Mouse (Mus musculus) liver, embryonic 15.5 days (tissue): ENCODE data around the gene Fgfr2. TPM values are rescaled to one million over a fixed set of nuclear protein-coding genes. Genes with fewer than 3 reads are reported as not detected.

Experiments used
- ATAC-seq: fragments of 200-750 bp; cut with Nextera tagmentation; 2 replicates; pipeline ENCODE4 v1.8.0; 2017; ENCODE audit warnings: moderate number of reproducible peaks, mild to moderate bottlenecking, moderate library complexity; ENCODE audit not compliant: insufficient read depth
- H3K27ac ChIP-seq: fragments of 300-500 bp; sonication (generic); replicated peaks from 2 replicates; pipeline ENCODE4 v1.5.1; 2015; ENCODE audit warnings: mild to moderate bottlenecking, inconsistent platforms
- H3K27me3 ChIP-seq: fragments of 300-500 bp; sonication (generic); 2 replicates; pipeline ENCODE4 v1.6.1; 2015; ENCODE audit warnings: mild to moderate bottlenecking, inconsistent platforms
- H3K36me3 ChIP-seq: fragments of 300-500 bp; sonication (generic); replicated peaks from 2 replicates; pipeline ENCODE4 v1.6.1; 2015; ENCODE audit warnings: moderate library complexity, mild to moderate bottlenecking, inconsistent platforms
- H3K4me1 ChIP-seq: fragments of 300-500 bp; sonication (generic); replicated peaks from 2 replicates; pipeline ENCODE4 v1.6.1; 2015; ENCODE audit warnings: inconsistent platforms
- H3K4me2 ChIP-seq: fragments of 300-500 bp; sonication (generic); 2 replicates; pipeline ENCODE4 v1.6.1; 2015; ENCODE audit warnings: moderate library complexity, mild to moderate bottlenecking, inconsistent platforms
- H3K4me3 ChIP-seq: fragments of 300-500 bp; sonication (generic); replicated peaks from 2 replicates; pipeline ENCODE4 v1.5.1; 2015; ENCODE audit warnings: mild to moderate bottlenecking, inconsistent platforms
- H3K9ac ChIP-seq: fragments of 300-500 bp; sonication (generic); 2 replicates; pipeline ENCODE4 v1.6.1; 2015; ENCODE audit warnings: moderate library complexity, mild to moderate bottlenecking, inconsistent platforms
- H3K9me3 ChIP-seq: fragments of 300-500 bp; sonication (generic); replicated peaks from 2 replicates; pipeline ENCODE4 v1.6.1; 2016; ENCODE audit warnings: inconsistent platforms
- WGBS: fragments of 180-500 bp; shearing (Covaris S2); methylation state at CpG from one replicate; pipeline ENCODE4 v1.1.7; 2015; ENCODE audit warnings: mixed read lengths; ENCODE audit not compliant: insufficient replicate concordance; 5-methylcytosine and 5-hydroxymethylcytosine counted together
- polyA plus RNA-seq: library from polyadenylated mRNA; unstranded; fragments of >200 nt; fragmentation: Nextera tagmentation; extraction: Ambion mirVana; gene quantifications from 2 replicates; pipeline ENCODE4 v1.2.1, GENCODE M21; 2015

Gene Fgfr2
- polyA plus RNA-seq, 1 experiment from 2014 or later, result 10.5 TPM

DNA sequence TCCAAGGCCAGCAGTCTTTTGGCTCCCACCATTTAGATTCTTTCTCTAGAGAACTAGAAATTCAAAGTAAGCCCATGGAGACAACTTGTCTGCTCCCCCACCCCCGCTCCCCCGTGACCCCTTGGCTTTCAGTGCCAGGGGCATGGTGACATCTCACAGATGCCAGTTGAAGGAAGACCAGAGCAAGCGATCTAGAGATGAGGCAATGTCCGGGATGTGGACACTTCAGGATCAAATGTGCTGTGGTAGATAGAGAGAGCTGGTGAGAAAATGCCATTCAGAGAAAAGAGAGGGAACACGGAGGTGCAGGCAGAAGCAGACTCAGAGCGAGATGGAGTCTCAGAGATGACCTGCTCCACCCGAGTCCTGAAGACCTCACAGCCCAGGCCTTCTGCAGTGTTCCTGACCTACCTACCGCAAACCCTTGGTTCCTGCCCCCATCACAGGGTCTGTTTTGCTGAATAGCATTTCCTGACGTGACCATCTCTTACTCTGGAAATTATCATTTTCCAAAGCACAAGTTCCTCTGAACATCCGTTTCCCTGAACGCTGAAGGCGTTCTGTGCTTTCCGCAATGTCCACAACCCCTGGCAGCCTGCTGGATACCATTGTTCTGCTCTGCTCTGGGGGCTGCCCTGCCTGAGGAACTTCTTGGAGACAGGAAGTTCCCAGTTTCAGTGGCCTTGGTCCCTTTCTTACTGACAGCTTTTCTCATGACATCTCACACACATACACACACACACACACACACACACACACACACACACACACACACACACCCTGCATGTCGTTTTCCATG is 783.9 kb downstream of the Fgfr2 start:
- H3K4me1 ChIP-seq, result peaks cover 11% of the 10 kb centered on the region; the same call in 1 of the 2 replicates
- no peak overlapping the region for H3K4me2 ChIP-seq
- H3K9ac ChIP-seq, result no peak overlapping the region
- H3K4me3 ChIP-seq, result no peak overlapping the region
- WGBS, result 43% methylated on average over 14 of the region's 14 CpGs
- no peaks in the 10 kb centered on the region for H3K27me3 ChIP-seq
- H3K9me3 ChIP-seq, result no peaks in the 10 kb centered on the region
- H3K27ac ChIP-seq, result no peak overlapping the region
- peak; percentile 37; the same call in 1 of the 2 replicates for ATAC-seq
- H3K36me3 ChIP-seq, result no peaks in the 10 kb centered on the region

GRCm38 (mm10) chr7:132338350-132338749 is 784.8 kb downstream of the Fgfr2 start:
- ATAC-seq, result no peak
- Histone ChIP-seq H3K9me3 (no peaks in the 10 kb centered on the region), H3K36me3 (no peaks in the 10 kb centered on the region), H3K9ac (no peak overlapping the region), H3K27me3 (no peaks in the 10 kb centered on the region), H3K4me2 (no peak overlapping the region), H3K4me3 (no peak overlapping the region), H3K27ac (no peak overlapping the region), H3K4me1 (peaks cover 6% of the 10 kb centered on the region; the same call in 1 of the 2 replicates)
- WGBS, result 55% methylated on average over 6 of the region's 6 CpGs

DNA sequence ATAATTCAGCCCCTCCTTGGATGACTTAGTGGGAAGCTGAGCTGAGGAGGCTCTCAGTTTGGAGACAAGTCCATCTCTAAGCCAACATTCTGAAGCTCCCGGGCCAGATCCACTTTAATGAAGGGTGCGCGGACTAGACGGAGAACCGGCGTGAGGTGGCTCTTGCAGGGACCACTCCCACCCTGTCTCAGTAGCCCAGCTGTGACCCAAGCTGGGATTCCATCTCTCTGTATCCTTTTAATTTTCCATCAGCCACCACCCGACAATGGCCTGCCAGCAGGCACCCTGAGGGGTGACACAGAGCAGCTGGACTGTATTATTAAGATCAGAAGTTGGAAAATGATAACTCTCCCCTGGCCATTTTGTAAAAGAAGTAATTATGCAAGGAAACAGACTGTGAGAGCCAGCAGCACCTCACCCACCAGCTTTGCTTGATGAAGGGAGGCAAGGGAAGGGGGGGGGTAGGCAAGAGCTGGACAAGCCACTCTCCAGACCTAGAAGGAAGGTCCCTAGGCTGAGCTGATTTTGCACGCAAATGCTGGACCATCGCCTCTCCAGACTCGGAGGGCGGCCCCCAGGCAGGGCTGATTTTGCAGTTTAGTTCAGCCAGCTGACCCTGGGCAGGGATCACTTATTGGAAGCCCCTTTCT is 785.8 kb downstream of the Fgfr2 start:
- Histone ChIP-seq H3K4me1 (peaks cover 6% of the 10 kb centered on the region; the same call in 1 of the 2 replicates), H3K4me2 (no peak overlapping the region), H3K27ac (no peak overlapping the region), H3K36me3 (no peaks in the 10 kb centered on the region), H3K9me3 (no peaks in the 10 kb centered on the region), H3K4me3 (no peak overlapping the region), H3K9ac (no peak overlapping the region), H3K27me3 (no peaks in the 10 kb centered on the region)
- ATAC-seq, result no peak
- WGBS, result 74% methylated on average over 11 of the region's 11 CpGs

- peaks cover 6% of the 10 kb centered on the region; the same call in 1 of the 2 replicates for H3K4me1 ChIP-seq
- H3K4me3 ChIP-seq, result no peak overlapping the region
- H3K9me3 ChIP-seq, result no peaks in the 10 kb centered on the region
- 29% methylated on average over 3 of the region's 3 CpGs for WGBS
- no peaks in the 10 kb centered on the region for H3K36me3 ChIP-seq
- ATAC-seq, result no peak
- no peak overlapping the region; the same call in 1 of the 2 replicates for H3K27ac ChIP-seq
- no peak overlapping the region for H3K9ac ChIP-seq
- no peak overlapping the region for H3K4me2 ChIP-seq
- no peaks in the 10 kb centered on the region for H3K27me3 ChIP-seq
Measured at GRCm38 (mm10) chr7:132336781-132337180, 786.4 kb downstream of the Fgfr2 start.

- no peak overlapping the region for H3K4me2 ChIP-seq
- H3K9ac ChIP-seq, result no peak overlapping the region
- no peak for ATAC-seq
- WGBS, result 32% methylated on average over 4 of the region's 4 CpGs
- H3K4me1 ChIP-seq, result peaks cover 6% of the 10 kb centered on the region; the same call in 1 of the 2 replicates
- no peak overlapping the region for H3K4me3 ChIP-seq
- H3K27ac ChIP-seq, result no peak overlapping the region
- H3K9me3 ChIP-seq, result no peaks in the 10 kb centered on the region
- H3K27me3 ChIP-seq, result no peaks in the 10 kb centered on the region
- no peaks in the 10 kb centered on the region for H3K36me3 ChIP-seq
Measured at GRCm38 (mm10) chr7:132335367-132335766, 787.8 kb downstream of the Fgfr2 start.

GRCm38 (mm10) chr7:132333078-132333477 is 790.1 kb downstream of the Fgfr2 start:
- WGBS, result 17% methylated on average over 1 of the region's 1 CpGs
- H3K9me3 ChIP-seq, result no peaks in the 10 kb centered on the region
- no peak for ATAC-seq
- H3K36me3 ChIP-seq, result no peaks in the 10 kb centered on the region
- no peak overlapping the region for H3K4me2 ChIP-seq
- H3K4me1 ChIP-seq, result peaks cover 6% of the 10 kb centered on the region; the same call in 1 of the 2 replicates
- H3K27me3 ChIP-seq, result no peaks in the 10 kb centered on the region
- H3K9ac ChIP-seq, result no peak overlapping the region
- H3K4me3 ChIP-seq, result no peak overlapping the region
- no peak overlapping the region for H3K27ac ChIP-seq

DNA sequence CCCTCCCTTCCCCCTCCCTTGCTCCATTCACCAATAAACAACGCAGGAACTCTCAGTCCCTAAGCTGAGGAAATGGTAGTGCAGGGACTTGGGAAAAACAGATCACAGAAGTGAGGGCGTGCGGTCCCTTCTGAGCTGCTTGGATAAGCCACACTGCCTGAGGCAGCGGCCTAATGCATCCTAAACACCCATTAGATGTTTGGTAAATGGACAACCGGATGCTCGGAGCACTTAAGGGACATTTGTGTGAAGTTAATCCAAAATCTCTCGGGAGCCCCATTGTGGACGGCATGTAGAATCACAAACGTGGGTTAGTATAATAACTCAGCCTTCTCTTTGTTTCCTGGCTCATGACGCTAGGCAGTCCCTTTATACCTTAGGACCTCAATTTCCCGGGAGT is 791.0 kb downstream of the Fgfr2 start:
- H3K4me1 ChIP-seq, result 0 out of 2 replicates have a peak, but pooled peaks cover 5% of the 10 kb centered on the region
- no peak overlapping the region for H3K27ac ChIP-seq
- no peak overlapping the region for H3K4me3 ChIP-seq
- WGBS, result 61% methylated on average over 11 of the region's 11 CpGs
- H3K4me2 ChIP-seq, result no peak overlapping the region
- no peaks in the 10 kb centered on the region for H3K27me3 ChIP-seq
- no peaks in the 10 kb centered on the region for H3K36me3 ChIP-seq
- H3K9ac ChIP-seq, result no peak overlapping the region
- no peaks in the 10 kb centered on the region for H3K9me3 ChIP-seq
- ATAC-seq, result no peak

GRCm38 (mm10) chr7:132330179-132330578 is 793.0 kb downstream of the Fgfr2 start:
- H3K36me3 ChIP-seq, result no peaks in the 10 kb centered on the region
- H3K27me3 ChIP-seq, result no peaks in the 10 kb centered on the region
- no peak overlapping the region for H3K4me3 ChIP-seq
- no peak overlapping the region for H3K27ac ChIP-seq
- WGBS, result 12% methylated on average over 1 of the region's 1 CpGs
- H3K4me1 ChIP-seq, result peaks cover 6% of the 10 kb centered on the region; the same call in 1 of the 2 replicates
- no peak for ATAC-seq
- no peak overlapping the region for H3K9ac ChIP-seq
- H3K4me2 ChIP-seq, result no peak overlapping the region
- no peaks in the 10 kb centered on the region for H3K9me3 ChIP-seq

DNA sequence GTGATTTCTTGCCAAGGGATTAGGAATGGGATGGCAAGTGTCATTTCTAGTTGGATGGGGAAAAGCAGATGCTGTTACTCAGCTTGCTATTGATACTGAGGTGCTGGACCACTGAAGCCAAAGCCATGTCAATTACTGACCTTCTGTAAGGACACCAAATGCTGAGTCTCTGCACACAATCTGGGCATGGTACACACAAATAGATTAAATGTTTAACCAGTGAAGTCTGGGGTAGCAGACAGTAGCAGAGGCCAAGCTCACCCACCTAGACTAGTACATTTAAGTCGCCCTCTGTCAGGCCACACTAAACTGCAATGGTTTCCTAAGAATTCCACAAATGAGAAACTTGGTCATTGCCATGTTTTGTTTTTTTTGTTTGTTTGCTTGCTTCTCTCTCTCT is 794.5 kb downstream of the Fgfr2 start:
- Histone ChIP-seq H3K4me1 (peaks cover 6% of the 10 kb centered on the region; the same call in 1 of the 2 replicates), H3K27me3 (no peaks in the 10 kb centered on the region), H3K9me3 (no peaks in the 10 kb centered on the region), H3K36me3 (no peaks in the 10 kb centered on the region), H3K9ac (no peak overlapping the region), H3K27ac (no peak overlapping the region), H3K4me3 (no peak overlapping the region), H3K4me2 (no peak overlapping the region)
- ATAC-seq, result no peak
- 68% methylated on average over 1 of the region's 1 CpGs for WGBS

GRCm38 (mm10) chr7:132325549-132326331 is 797.4 kb downstream of the Fgfr2 start:
- no peak overlapping the region for H3K27ac ChIP-seq
- no peak overlapping the region for H3K4me3 ChIP-seq
- H3K27me3 ChIP-seq, result no peaks in the 10 kb centered on the region
- H3K9me3 ChIP-seq, result no peaks in the 10 kb centered on the region
- H3K9ac ChIP-seq, result no peak overlapping the region
- ATAC-seq, result no peak
- H3K4me2 ChIP-seq, result no peak overlapping the region
- no peaks in the 10 kb centered on the region for H3K36me3 ChIP-seq
- H3K4me1 ChIP-seq, result peaks cover 6% of the 10 kb centered on the region; the same call in 1 of the 2 replicates
- WGBS, result 25% methylated on average over 5 of the region's 5 CpGs

GRCm38 (mm10) chr7:132323430-132323829 is 799.7 kb downstream of the Fgfr2 start:
- Histone ChIP-seq H3K27ac (no peak overlapping the region), H3K4me3 (peak overlapping the region; percentile 14; the same call in 1 of the 2 replicates), H3K27me3 (peaks cover under 1% of the 10 kb centered on the region), H3K9ac (no peak overlapping the region), H3K4me1 (peaks cover 6% of the 10 kb centered on the region; the same call in 1 of the 2 replicates), H3K4me2 (no peak overlapping the region), H3K9me3 (no peaks in the 10 kb centered on the region), H3K36me3 (no peaks in the 10 kb centered on the region)
- peak; percentile 44; the same call in 1 of the 2 replicates for ATAC-seq
- WGBS, result 15% methylated on average over 5 of the region's 5 CpGs
